Mouse (Mus musculus) heart, embryonic 10.5 days (tissue): ENCODE measurements around the gene Ccno. TPM values are rescaled to one million over a fixed set of nuclear protein-coding genes. Genes with fewer than 3 reads are reported as not detected.

ENCODE experiments used
- DNase-seq: peaks from one replicate; pipeline ENCODE4 v3.0.0-alpha.2; 2017; ENCODE audit warnings: low spot score
- H3K27ac ChIP-seq: fragments of 300-500 bp; sonication (generic); 2 replicates; pipeline ENCODE4 v1.5.1; 2016; ENCODE audit warnings: mild to moderate bottlenecking
- H3K27me3 ChIP-seq: fragments of 300-500 bp; sonication (generic); 2 replicates; pipeline ENCODE4 v1.6.1; 2016; ENCODE audit warnings: mild to moderate bottlenecking; ENCODE audit not compliant: poor library complexity, insufficient read depth, severe bottlenecking
- H3K36me3 ChIP-seq: fragments of 300-500 bp; sonication (generic); 2 replicates; pipeline ENCODE4 v1.6.1; 2016; ENCODE audit warnings: mild to moderate bottlenecking, moderate library complexity
- H3K4me1 ChIP-seq: fragments of 300-500 bp; sonication (generic); 2 replicates; pipeline ENCODE4 v1.6.1; 2016; ENCODE audit warnings: mild to moderate bottlenecking
- H3K4me3 ChIP-seq: fragments of 300-500 bp; sonication (generic); 2 replicates; pipeline ENCODE4 v1.5.1; 2016; ENCODE audit warnings: mild to moderate bottlenecking, moderate library complexity
- H3K9me3 ChIP-seq: fragments of 300-500 bp; sonication (generic); 2 replicates; pipeline ENCODE4 v1.6.1; 2016; ENCODE audit warnings: mild to moderate bottlenecking, moderate library complexity
- WGBS: fragments of 180-500 bp; shearing (Covaris S2); methylation state at CpG from one replicate; pipeline ENCODE4 v1.1.7; 2016; 5-methylcytosine and 5-hydroxymethylcytosine counted together
- polyA plus RNA-seq: library from polyadenylated mRNA; unstranded; fragments of >200 nt; fragmentation: Nextera tagmentation; extraction: Ambion mirVana; gene quantifications from 2 replicates; pipeline ENCODE4 v1.2.1, GENCODE M21; 2016

Gene Ccno
- polyA plus RNA-seq, result 0.10 TPM in 1 of 2 replicates, not detected in the other

GRCm38 (mm10) chr13:112987532-112987943, at the start of gene Ccno:
Gene Ccno (plus strand): TSS chr13:112987802.
- H3K4me1 ChIP-seq, result peaks cover 37% of the 10 kb centered on the region
- peak within 1 kb of the TSS; percentile 69 for H3K27ac ChIP-seq
- peak within 1 kb of the TSS; percentile 63 for H3K4me3 ChIP-seq
- H3K9me3 ChIP-seq, result no peaks in the 10 kb centered on the region
- H3K27me3 ChIP-seq, result peaks cover 81% of the 10 kb centered on the region
- H3K36me3 ChIP-seq, result no peaks in the 10 kb centered on the region
- under 1% methylated on average over 47 of the region's 47 CpGs for WGBS
- DNase-seq, result peak; percentile 95

- H3K4me3 ChIP-seq, result no peak overlapping the region
- H3K9me3 ChIP-seq, result no peaks in the 10 kb centered on the region
- H3K27ac ChIP-seq, result no peak overlapping the region
- 0 out of 2 replicates have a peak, but pooled peaks cover 4% of the 10 kb centered on the region for H3K4me1 ChIP-seq
- peaks cover 62% of the 10 kb centered on the region for H3K36me3 ChIP-seq
- WGBS, result 92% methylated on average over 8 of the region's 8 CpGs
- DNase-seq, result no peak
- H3K27me3 ChIP-seq, result no peaks in the 10 kb centered on the region
These were observed 49.5 kb upstream of the Ccno start for GRCm38 (mm10) chr13:112938130-112938529.

DNA sequence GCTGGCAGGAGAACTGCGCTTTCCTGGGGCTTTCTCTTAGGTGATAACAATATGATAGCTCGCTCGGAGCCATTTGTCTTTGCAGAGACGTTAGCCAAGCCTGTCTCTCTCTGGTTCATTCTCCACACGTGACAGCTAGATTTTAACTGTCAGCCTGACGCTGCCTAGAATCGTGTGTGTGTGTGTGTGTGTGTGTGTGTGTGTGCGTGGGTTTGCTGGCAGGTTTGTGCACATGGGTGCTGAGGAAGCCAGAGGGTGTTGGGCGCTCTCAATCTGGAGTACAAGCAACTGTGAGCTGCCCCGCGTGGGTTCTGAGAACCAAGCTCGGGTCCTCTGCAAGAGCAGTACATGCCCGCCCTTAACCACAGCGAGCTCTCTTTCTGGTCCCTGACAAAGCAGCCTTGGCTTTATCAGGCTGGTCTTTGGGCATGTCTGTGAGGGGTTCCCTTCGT, 45.7 kb upstream of the Ccno start:
- peak overlapping the region; percentile 35; the same call in 1 of the 2 replicates for H3K4me3 ChIP-seq
- H3K27ac ChIP-seq, result no peak overlapping the region; the same call in 1 of the 2 replicates
- 0 out of 2 replicates have a peak, but pooled peaks cover 4% of the 10 kb centered on the region for H3K4me1 ChIP-seq
- peaks cover 66% of the 10 kb centered on the region for H3K36me3 ChIP-seq
- no peak for DNase-seq
- 25% methylated on average over 15 of the region's 15 CpGs for WGBS
- H3K9me3 ChIP-seq, result no peaks in the 10 kb centered on the region
- H3K27me3 ChIP-seq, result no peaks in the 10 kb centered on the region

- 93% methylated on average over 9 of the region's 9 CpGs for WGBS
- H3K4me1 ChIP-seq, result 0 out of 2 replicates have a peak, but pooled peaks cover 4% of the 10 kb centered on the region
- H3K9me3 ChIP-seq, result no peaks in the 10 kb centered on the region
- no peak overlapping the region for H3K4me3 ChIP-seq
- H3K36me3 ChIP-seq, result peaks cover 67% of the 10 kb centered on the region
- H3K27me3 ChIP-seq, result no peaks in the 10 kb centered on the region
- no peak overlapping the region for H3K27ac ChIP-seq
- no peak for DNase-seq
These were observed 42.3 kb upstream of the Ccno start for GRCm38 (mm10) chr13:112945312-112945711.

- 88% methylated on average over 6 of the region's 6 CpGs for WGBS
These were observed 41.7 kb upstream of the Ccno start for GRCm38 (mm10) chr13:112945900-112946299.

DNA sequence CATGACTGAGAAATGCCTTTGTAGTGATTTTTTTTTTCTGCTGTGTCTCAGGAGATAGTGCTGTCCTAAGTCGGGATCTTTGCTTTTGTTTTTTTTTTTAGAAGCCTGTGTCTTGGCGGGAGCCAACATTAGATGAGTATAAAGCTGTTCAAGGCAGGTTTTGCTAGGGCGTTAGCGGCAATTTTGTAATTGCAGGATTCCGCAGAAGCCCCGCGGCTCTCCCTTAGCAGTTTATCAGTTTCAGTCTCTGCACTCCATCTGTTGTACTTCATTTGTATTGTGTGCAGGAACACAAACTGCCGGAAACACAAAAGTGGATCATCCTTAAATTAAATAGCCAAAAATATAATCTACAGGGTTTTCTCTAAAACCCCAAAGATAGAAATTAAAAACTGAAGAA, 33.5 kb upstream of the Ccno start:
- WGBS, result 89% methylated on average over 8 of the region's 8 CpGs
- H3K27ac ChIP-seq, result no peak overlapping the region
- H3K36me3 ChIP-seq, result peaks cover 81% of the 10 kb centered on the region
- no peak for DNase-seq
- no peaks in the 10 kb centered on the region for H3K27me3 ChIP-seq
- no peak overlapping the region for H3K4me3 ChIP-seq
- H3K9me3 ChIP-seq, result no peaks in the 10 kb centered on the region
- H3K4me1 ChIP-seq, result no peaks in the 10 kb centered on the region

More at GRCm38 (mm10) chr13:112945900-112946299, 41.7 kb upstream of the Ccno start:
- H3K9me3 ChIP-seq, result no peaks in the 10 kb centered on the region
- peaks cover 73% of the 10 kb centered on the region for H3K36me3 ChIP-seq
- no peak overlapping the region for H3K27ac ChIP-seq
- no peak overlapping the region for H3K4me3 ChIP-seq
- H3K27me3 ChIP-seq, result no peaks in the 10 kb centered on the region
- no peak for DNase-seq
- 0 out of 2 replicates have a peak, but pooled peaks cover 4% of the 10 kb centered on the region for H3K4me1 ChIP-seq

GRCm38 (mm10) chr13:112963081-112963480, 24.5 kb upstream of the Ccno start:
- Histone ChIP-seq H3K27me3 (no peaks in the 10 kb centered on the region), H3K4me3 (no peak overlapping the region), H3K4me1 (no peaks in the 10 kb centered on the region), H3K9me3 (no peaks in the 10 kb centered on the region), H3K36me3 (peaks cover 70% of the 10 kb centered on the region), H3K27ac (no peak overlapping the region)
- no peak for DNase-seq
- 92% methylated on average over 5 of the region's 5 CpGs for WGBS

DNA sequence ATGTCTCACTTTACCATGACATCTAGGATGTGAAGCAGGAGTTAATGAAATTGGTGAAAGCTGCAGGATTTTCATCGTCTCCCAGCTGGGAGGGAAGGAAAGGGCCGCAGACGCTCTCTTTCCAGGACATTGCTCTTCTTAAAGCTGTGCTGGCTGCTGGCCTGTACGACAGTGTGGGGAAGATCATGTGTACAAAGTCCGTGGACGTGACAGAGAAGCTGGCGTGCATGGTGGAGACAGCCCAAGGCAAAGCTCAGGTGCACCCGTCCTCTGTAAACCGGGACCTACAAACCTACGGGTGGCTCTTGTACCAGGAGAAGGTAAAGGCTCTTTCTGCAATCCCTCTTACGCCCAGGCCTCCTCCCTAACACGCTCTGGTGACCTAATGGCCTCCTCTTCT, 23.2 kb upstream of the Ccno start:
- Histone ChIP-seq H3K27me3 (no peaks in the 10 kb centered on the region), H3K36me3 (peaks cover 67% of the 10 kb centered on the region), H3K27ac (no peak overlapping the region), H3K9me3 (no peaks in the 10 kb centered on the region), H3K4me1 (no peaks in the 10 kb centered on the region), H3K4me3 (no peak overlapping the region)
- WGBS, result 92% methylated on average over 12 of the region's 12 CpGs
- no peak for DNase-seq

- no peaks in the 10 kb centered on the region for H3K27me3 ChIP-seq
- H3K4me3 ChIP-seq, result no peak overlapping the region
- no peaks in the 10 kb centered on the region for H3K4me1 ChIP-seq
- H3K9me3 ChIP-seq, result no peaks in the 10 kb centered on the region
- no peak for DNase-seq
- peaks cover 55% of the 10 kb centered on the region for H3K36me3 ChIP-seq
- H3K27ac ChIP-seq, result no peak overlapping the region
- 90% methylated on average over 5 of the region's 5 CpGs for WGBS
These were observed 20.3 kb upstream of the Ccno start for GRCm38 (mm10) chr13:112967267-112967666.

- H3K27me3 ChIP-seq, result peaks cover 52% of the 10 kb centered on the region
- H3K4me3 ChIP-seq, result peak overlapping the region; percentile 19; the same call in 1 of the 2 replicates
- H3K36me3 ChIP-seq, result no peaks in the 10 kb centered on the region
- WGBS, result 31% methylated on average over 10 of the region's 10 CpGs
- DNase-seq, result no peak
- no peak overlapping the region for H3K27ac ChIP-seq
- peaks cover 4% of the 10 kb centered on the region for H3K4me1 ChIP-seq
- H3K9me3 ChIP-seq, result no peaks in the 10 kb centered on the region
These were observed 10.9 kb upstream of the Ccno start for GRCm38 (mm10) chr13:112976720-112977119.

DNA sequence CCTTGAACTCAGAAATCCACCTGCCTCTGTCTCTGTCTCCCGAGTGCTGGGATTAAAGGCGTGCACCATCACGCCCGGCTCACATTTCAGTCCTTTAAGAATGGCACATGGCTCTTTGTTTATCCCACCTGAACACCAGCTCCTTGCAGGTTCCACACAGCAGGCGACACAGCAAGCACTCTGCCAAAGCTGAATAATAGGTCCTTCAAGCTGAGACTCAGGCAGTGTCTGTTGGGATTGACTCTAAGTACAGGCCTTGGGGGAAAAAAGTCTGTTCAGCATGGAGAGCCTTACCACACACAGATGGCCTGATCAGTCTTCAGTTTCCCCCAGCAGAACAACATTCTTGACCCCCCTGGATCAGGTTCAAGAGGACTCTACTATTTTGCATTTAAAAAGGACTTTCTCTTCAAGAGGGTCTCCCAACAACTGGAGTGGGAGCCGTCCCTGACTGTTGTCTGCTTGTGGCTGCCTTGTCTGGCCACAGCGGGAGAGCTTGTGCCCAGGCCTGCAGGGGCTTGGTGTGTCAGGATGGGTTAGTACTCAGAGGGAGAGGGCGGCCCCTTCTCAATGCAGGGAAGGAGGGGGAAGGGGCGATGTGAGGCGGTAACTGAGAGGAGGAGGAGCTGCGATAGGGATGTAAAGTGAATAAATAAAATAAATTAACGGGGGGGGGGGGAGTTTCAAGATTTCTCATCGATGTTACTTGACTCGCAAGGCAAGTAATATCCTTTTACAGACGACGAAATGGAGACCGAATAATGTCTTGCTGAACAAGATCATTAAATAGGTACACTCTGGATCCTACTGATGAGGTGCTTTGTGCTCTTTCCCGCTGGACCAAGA, 1.8 kb upstream of the Ccno start:
- Histone ChIP-seq H3K4me3 (0 out of 2 replicates have a peak overlapping the region, but pooled peaks have one; percentile 63), H3K9me3 (no peaks in the 10 kb centered on the region), H3K36me3 (no peaks in the 10 kb centered on the region), H3K4me1 (peaks cover 37% of the 10 kb centered on the region), H3K27me3 (peaks cover 77% of the 10 kb centered on the region), H3K27ac (no peak overlapping the region)
- 6% methylated on average over 18 of the region's 18 CpGs for WGBS
- no peak for DNase-seq

- H3K27ac ChIP-seq, result no peak overlapping the region
These were observed 1.1 kb upstream of the Ccno start for GRCm38 (mm10) chr13:112986451-112986950.

GRCm38 (mm10) chr13:112987991-112988390, 389 bp downstream of the Ccno start:
- Histone ChIP-seq H3K4me3 (peak overlapping the region; percentile 63), H3K27me3 (peaks cover 86% of the 10 kb centered on the region), H3K36me3 (no peaks in the 10 kb centered on the region), H3K27ac (peak overlapping the region; percentile 69), H3K9me3 (no peaks in the 10 kb centered on the region), H3K4me1 (peaks cover 37% of the 10 kb centered on the region)
- DNase-seq, result no peak
- under 1% methylated on average over 39 of the region's 39 CpGs for WGBS

More at GRCm38 (mm10) chr13:112986451-112986950, 1.1 kb upstream of the Ccno start:
- Histone ChIP-seq H3K27me3 (peaks cover 78% of the 10 kb centered on the region), H3K9me3 (no peaks in the 10 kb centered on the region), H3K4me1 (peaks cover 37% of the 10 kb centered on the region), H3K4me3 (peak overlapping the region; percentile 63), H3K36me3 (no peaks in the 10 kb centered on the region)
- DNase-seq, result peak; percentile 69
- under 1% methylated on average over 17 of the region's 17 CpGs for WGBS
